Mouse (Mus musculus): ENCODE measurements at regions not wholly inside any gene's neighbourhood (a gene's known extent, or its start where the extent isn't known, plus 50 kb on each side); places are given as distances from the start of the nearest gene placed in this dataset.

GRCm38 (mm10) chr15:6180261-6180660 is 119.3 kb upstream of the Dab2 start:
- H3K27ac ChIP-seq (ENCODE audit: low read length): no peak overlapping the region
- H3K9me3 ChIP-seq (ENCODE audit: control insufficient read depth, low read length): no peaks in the 10 kb centered on the region
- 74% methylated on average over 1 of the region's 1 CpGs for WGBS
- no peaks in the 10 kb centered on the region for H3K36me3 ChIP-seq (ENCODE audit: control insufficient read depth, insufficient read depth, low read length)
- no peak overlapping the region for H3K4me3 ChIP-seq (ENCODE audit: low read length)
- H3K9ac ChIP-seq (ENCODE audit: low read length): no peak overlapping the region
- no peaks in the 10 kb centered on the region for H3K27me3 ChIP-seq (ENCODE audit: control insufficient read depth, insufficient read depth, low read depth, low read length)
- H3K4me1 ChIP-seq (replicated peaks; ENCODE audit: control insufficient read depth, insufficient read depth, low read length): no peaks in the 10 kb centered on the region
- H3K4me2 ChIP-seq (ENCODE audit: low read depth, low read length): no peak overlapping the region
- ATAC-seq (ENCODE audit: low read depth): no peak

- ATAC-seq (ENCODE audit: low read depth): peak; percentile 89
- H3K4me2 ChIP-seq (ENCODE audit: low read depth, low read length): no peak overlapping the region
- no peaks in the 10 kb centered on the region for H3K9me3 ChIP-seq (ENCODE audit: control insufficient read depth, low read length)
- H3K27me3 ChIP-seq (ENCODE audit: control insufficient read depth, insufficient read depth, low read depth, low read length): no peaks in the 10 kb centered on the region
- H3K27ac ChIP-seq (ENCODE audit: low read length): no peak overlapping the region
- no peak overlapping the region for H3K9ac ChIP-seq (ENCODE audit: low read length)
- H3K4me1 ChIP-seq (replicated peaks; ENCODE audit: control insufficient read depth, insufficient read depth, low read length): no peaks in the 10 kb centered on the region
- 53% methylated on average over 3 of the region's 3 CpGs for WGBS
- H3K4me3 ChIP-seq (ENCODE audit: low read length): no peak overlapping the region
- H3K36me3 ChIP-seq (ENCODE audit: control insufficient read depth, insufficient read depth, low read length): no peaks in the 10 kb centered on the region
These were observed 116.0 kb upstream of the Dab2 start for GRCm38 (mm10) chr15:6183627-6184026.

- Histone ChIP-seq H3K4me3 (ENCODE audit: low read length) (no peak overlapping the region), H3K27me3 (ENCODE audit: control insufficient read depth, insufficient read depth, low read depth, low read length) (no peaks in the 10 kb centered on the region), H3K9ac (ENCODE audit: low read length) (no peak overlapping the region), H3K4me1 (replicated peaks; ENCODE audit: control insufficient read depth, insufficient read depth, low read length) (no peaks in the 10 kb centered on the region), H3K4me2 (ENCODE audit: low read depth, low read length) (no peak overlapping the region), H3K27ac (ENCODE audit: low read length) (no peak overlapping the region), H3K36me3 (ENCODE audit: control insufficient read depth, insufficient read depth, low read length) (no peaks in the 10 kb centered on the region), H3K9me3 (ENCODE audit: control insufficient read depth, low read length) (no peaks in the 10 kb centered on the region)
- ATAC-seq (ENCODE audit: low read depth): no peak
These were observed 107.7 kb upstream of the Dab2 start for GRCm38 (mm10) chr15:6191845-6192244.

GRCm38 (mm10) chr15:6207239-6207638 is 92.3 kb upstream of the Dab2 start:
- no peak overlapping the region for H3K27ac ChIP-seq (ENCODE audit: low read length)
- ATAC-seq (ENCODE audit: low read depth): no peak

GRCm38 (mm10) chr15:6209301-6209700 is 90.3 kb upstream of the Dab2 start:
- no peak overlapping the region for H3K9ac ChIP-seq (ENCODE audit: low read length)
- no peaks in the 10 kb centered on the region for H3K4me1 ChIP-seq (replicated peaks; ENCODE audit: control insufficient read depth, insufficient read depth, low read length)
- no peaks in the 10 kb centered on the region for H3K27me3 ChIP-seq (ENCODE audit: control insufficient read depth, insufficient read depth, low read depth, low read length)
- H3K27ac ChIP-seq (ENCODE audit: low read length): no peak overlapping the region
- H3K36me3 ChIP-seq (ENCODE audit: control insufficient read depth, insufficient read depth, low read length): no peaks in the 10 kb centered on the region
- no peaks in the 10 kb centered on the region for H3K9me3 ChIP-seq (ENCODE audit: control insufficient read depth, low read length)
- 4% methylated on average over 2 of the region's 2 CpGs for WGBS
- no peak overlapping the region for H3K4me2 ChIP-seq (ENCODE audit: low read depth, low read length)
- ATAC-seq (ENCODE audit: low read depth): no peak
- H3K4me3 ChIP-seq (ENCODE audit: low read length): no peak overlapping the region

More at GRCm38 (mm10) chr15:6207239-6207638, 92.3 kb upstream of the Dab2 start:
- 38% methylated on average over 2 of the region's 2 CpGs for WGBS
- H3K4me3 ChIP-seq (ENCODE audit: low read length): no peak overlapping the region
- H3K9ac ChIP-seq (ENCODE audit: low read length): no peak overlapping the region
- no peaks in the 10 kb centered on the region for H3K27me3 ChIP-seq (ENCODE audit: control insufficient read depth, insufficient read depth, low read depth, low read length)
- no peaks in the 10 kb centered on the region for H3K9me3 ChIP-seq (ENCODE audit: control insufficient read depth, low read length)
- H3K4me1 ChIP-seq (replicated peaks; ENCODE audit: control insufficient read depth, insufficient read depth, low read length): no peaks in the 10 kb centered on the region
- no peaks in the 10 kb centered on the region for H3K36me3 ChIP-seq (ENCODE audit: control insufficient read depth, insufficient read depth, low read length)
- no peak overlapping the region for H3K4me2 ChIP-seq (ENCODE audit: low read depth, low read length)

- WGBS: 46% methylated on average over 3 of the region's 3 CpGs
- no peak for ATAC-seq (ENCODE audit: low read depth)
These were observed 81.5 kb upstream of the Dab2 start for GRCm38 (mm10) chr15:6218087-6218486.

GRCm38 (mm10) chr15:6225227-6225626 is 74.4 kb upstream of the Dab2 start:
- no peak for ATAC-seq (ENCODE audit: low read depth)
- 77% methylated on average over 1 of the region's 1 CpGs for WGBS
- no peaks in the 10 kb centered on the region for H3K36me3 ChIP-seq (ENCODE audit: control insufficient read depth, insufficient read depth, low read length)
- H3K27me3 ChIP-seq (ENCODE audit: control insufficient read depth, insufficient read depth, low read depth, low read length): no peaks in the 10 kb centered on the region
- H3K4me1 ChIP-seq (replicated peaks; ENCODE audit: control insufficient read depth, insufficient read depth, low read length): no peaks in the 10 kb centered on the region
- no peak overlapping the region for H3K27ac ChIP-seq (ENCODE audit: low read length)
- no peak overlapping the region for H3K9ac ChIP-seq (ENCODE audit: low read length)
- H3K4me3 ChIP-seq (ENCODE audit: low read length): no peak overlapping the region
- no peaks in the 10 kb centered on the region for H3K9me3 ChIP-seq (ENCODE audit: control insufficient read depth, low read length)
- H3K4me2 ChIP-seq (ENCODE audit: low read depth, low read length): no peak overlapping the region

More at GRCm38 (mm10) chr15:6218087-6218486, 81.5 kb upstream of the Dab2 start:
- H3K36me3 ChIP-seq (ENCODE audit: control insufficient read depth, insufficient read depth, low read length): no peaks in the 10 kb centered on the region
- H3K9ac ChIP-seq (ENCODE audit: low read length): no peak overlapping the region
- no peaks in the 10 kb centered on the region for H3K4me1 ChIP-seq (replicated peaks; ENCODE audit: control insufficient read depth, insufficient read depth, low read length)
- H3K4me3 ChIP-seq (ENCODE audit: low read length): no peak overlapping the region
- H3K27me3 ChIP-seq (ENCODE audit: control insufficient read depth, insufficient read depth, low read depth, low read length): no peaks in the 10 kb centered on the region
- no peak overlapping the region for H3K4me2 ChIP-seq (ENCODE audit: low read depth, low read length)
- H3K9me3 ChIP-seq (ENCODE audit: control insufficient read depth, low read length): no peaks in the 10 kb centered on the region
- no peak overlapping the region for H3K27ac ChIP-seq (ENCODE audit: low read length)

- no peak overlapping the region for H3K27ac ChIP-seq (ENCODE audit: low read length)
- no peak for ATAC-seq (ENCODE audit: low read depth)
- no peaks in the 10 kb centered on the region for H3K4me1 ChIP-seq (replicated peaks; ENCODE audit: control insufficient read depth, insufficient read depth, low read length)
- H3K9ac ChIP-seq (ENCODE audit: low read length): no peak overlapping the region
- no peaks in the 10 kb centered on the region for H3K27me3 ChIP-seq (ENCODE audit: control insufficient read depth, insufficient read depth, low read depth, low read length)
- no peaks in the 10 kb centered on the region for H3K36me3 ChIP-seq (ENCODE audit: control insufficient read depth, insufficient read depth, low read length)
- no peak overlapping the region for H3K4me2 ChIP-seq (ENCODE audit: low read depth, low read length)
- H3K4me3 ChIP-seq (ENCODE audit: low read length): no peak overlapping the region
- H3K9me3 ChIP-seq (ENCODE audit: control insufficient read depth, low read length): no peaks in the 10 kb centered on the region
- 67% methylated on average over 7 of the region's 7 CpGs for WGBS
These were observed 69.0 kb upstream of the Dab2 start for GRCm38 (mm10) chr15:6230618-6231017.

GRCm38 (mm10) chr15:6231308-6232103 is 68.1 kb upstream of the Dab2 start:
- Histone ChIP-seq H3K9ac (ENCODE audit: low read length) (no peak overlapping the region), H3K4me3 (ENCODE audit: low read length) (no peak overlapping the region), H3K4me1 (replicated peaks; ENCODE audit: control insufficient read depth, insufficient read depth, low read length) (no peaks in the 10 kb centered on the region), H3K4me2 (ENCODE audit: low read depth, low read length) (no peak overlapping the region), H3K27ac (ENCODE audit: low read length) (no peak overlapping the region), H3K9me3 (ENCODE audit: control insufficient read depth, low read length) (no peaks in the 10 kb centered on the region), H3K36me3 (ENCODE audit: control insufficient read depth, insufficient read depth, low read length) (no peaks in the 10 kb centered on the region), H3K27me3 (ENCODE audit: control insufficient read depth, insufficient read depth, low read depth, low read length) (no peaks in the 10 kb centered on the region)
- 29% methylated on average over 12 of the region's 12 CpGs for WGBS
- ATAC-seq (ENCODE audit: low read depth): peak; percentile 72

All from lung, embryonic 16.5 days (tissue).